Mouse (Mus musculus) adrenal gland, postnatal 25 days (tissue): ENCODE results near the gene Ccdc157. TPM values are rescaled to one million over a fixed set of nuclear protein-coding genes. Genes with fewer than 3 reads are reported as not detected.
A peak's percentile ranks its signal among the peaks of the same experiment; 100 is the strongest.
"Not testable (repeated sequence)": the region's sequence is repeated elsewhere in the genome, so short reads cannot be mapped to it uniquely, and the experiment has no call there.

ENCODE experiments used
- DNase-seq: peaks from one replicate; pipeline ENCODE4 v3.0.0; 2021; ENCODE audit warnings: mixed read lengths
- long read RNA-seq: library from polyadenylated mRNA; stranded (forward); transcript quantifications from one replicate; pipeline ENCODE4 v2.0.0, GENCODE M21; 2021
- total RNA-seq: library from RNA; stranded (reverse); gene quantifications from 2 replicates; pipeline ENCODE4 v1.2.3, GENCODE M21; 2021

The Ccdc157 gene
- total RNA-seq: 11.8 and 14.0 TPM in 2 replicates
- long read RNA-seq, partial matches to known transcripts: 8 of 9 reads
- long read RNA-seq, other reads (novel, unspliced or antisense): 1 of 9 reads

DNA sequence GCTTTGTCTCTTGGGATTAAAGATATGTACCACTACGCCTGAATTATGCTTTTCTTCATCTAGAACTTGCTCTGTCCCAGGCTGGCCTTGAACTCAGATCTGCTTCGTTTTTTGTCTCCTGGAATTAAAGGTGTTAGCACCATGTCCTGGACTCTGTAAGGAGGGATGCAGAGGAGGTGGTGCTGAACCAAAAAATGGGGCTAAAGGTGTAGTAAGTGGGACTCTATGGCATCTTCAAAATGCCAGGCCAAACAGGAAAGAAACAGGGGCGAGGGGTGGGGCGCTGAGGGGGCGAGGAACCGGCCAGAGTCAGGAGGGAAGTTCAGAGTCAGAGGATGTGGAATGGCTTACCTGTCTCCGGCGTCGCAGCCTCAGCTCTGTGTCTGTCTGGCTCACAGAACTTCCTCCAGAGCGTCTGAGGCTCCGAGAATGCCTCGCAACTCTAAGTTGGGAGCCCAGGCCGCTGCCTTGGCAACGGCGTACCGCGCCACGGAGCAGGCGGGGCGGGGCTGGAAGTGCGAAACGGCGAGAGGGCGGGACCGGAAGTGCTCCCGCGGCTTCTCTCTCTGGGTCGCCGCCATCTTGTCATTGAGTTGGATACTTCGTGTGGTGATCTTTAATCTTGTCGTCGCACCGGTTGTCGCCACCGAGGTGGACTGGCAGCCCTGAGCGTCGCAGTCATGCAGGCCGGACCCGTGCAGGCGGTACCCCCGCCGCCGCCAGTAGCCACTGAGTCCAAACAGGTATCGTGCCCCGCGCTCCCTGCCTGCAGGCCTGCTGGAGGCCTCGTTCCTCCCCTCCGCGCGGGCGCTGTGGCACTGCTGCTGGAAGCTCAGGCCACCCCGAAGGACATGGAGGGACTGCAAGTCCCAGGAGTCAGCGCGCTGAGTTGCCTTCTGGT lies at the start of gene Ccdc157, which contains the start of gene Sf3a1:
Gene Ccdc157, minus strand, starts transcription at position 486 of the 901 bp plus-strand sequence.
Gene Sf3a1, plus strand, starts transcription at position 543 of the 901 bp plus-strand sequence.
- DNase-seq: peak; percentile 94

DNA sequence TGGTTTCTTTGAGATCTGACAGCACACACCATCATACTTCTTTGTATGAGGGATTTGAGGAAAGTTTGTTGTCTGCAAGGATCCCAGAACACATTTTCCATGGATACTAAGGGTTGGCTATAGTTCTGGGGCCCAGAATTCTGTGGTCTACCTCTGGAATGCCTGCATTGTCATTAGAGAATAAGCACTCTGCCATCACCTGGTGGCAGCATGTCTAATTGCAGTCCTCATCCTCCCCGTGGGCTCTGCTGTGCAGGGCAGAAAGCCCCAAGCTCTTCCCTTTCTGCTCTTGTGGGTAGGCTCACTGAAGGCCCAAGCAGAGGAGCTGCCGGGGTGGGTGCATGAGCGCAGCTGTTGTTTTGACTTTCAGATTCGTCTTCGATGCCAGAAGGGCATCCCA lies 49.5 kb upstream of the Ccdc157 start:
- no peak for DNase-seq

DNA sequence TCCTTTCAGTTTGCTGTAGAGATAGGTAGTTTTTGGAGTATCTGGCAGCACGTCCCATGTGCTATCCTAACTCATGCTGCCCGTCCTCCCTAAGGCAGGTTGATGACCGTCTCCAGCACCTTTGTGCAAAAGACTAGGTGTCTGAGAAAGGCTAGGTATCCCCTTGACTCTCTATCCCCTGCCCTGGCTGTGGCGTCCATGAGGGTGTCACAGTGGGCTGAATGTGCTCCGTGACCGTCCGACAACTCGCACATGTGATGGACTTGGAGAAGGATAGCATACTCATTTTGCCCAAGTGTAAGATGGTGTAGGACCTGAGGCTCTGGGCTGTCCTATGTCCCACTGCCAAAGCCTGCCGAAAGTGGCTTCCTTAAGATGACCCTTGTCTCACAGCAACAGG lies 47.6 kb upstream of the Ccdc157 start:
- DNase-seq: no peak

DNA sequence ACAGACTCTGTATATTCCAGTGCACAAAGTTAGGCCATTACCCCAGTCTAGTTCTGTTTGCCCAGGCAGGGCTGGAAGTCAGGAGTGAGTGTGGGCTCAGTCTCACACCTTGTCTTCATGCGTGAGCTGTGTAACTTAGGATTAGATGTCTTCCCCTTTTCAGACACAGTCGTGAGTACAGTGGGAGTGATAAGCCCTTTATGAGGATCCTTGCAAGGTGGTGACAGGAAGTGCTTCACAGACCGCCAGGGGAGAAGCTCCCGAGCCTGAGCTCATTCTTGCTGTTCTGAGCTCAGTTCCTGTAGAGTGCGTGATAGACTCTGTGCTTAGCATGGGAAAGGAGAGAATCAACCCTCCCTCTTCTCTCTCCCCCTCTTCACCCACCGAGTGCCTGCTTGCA lies 46.5 kb upstream of the Ccdc157 start:
- DNase-seq: no peak

DNA sequence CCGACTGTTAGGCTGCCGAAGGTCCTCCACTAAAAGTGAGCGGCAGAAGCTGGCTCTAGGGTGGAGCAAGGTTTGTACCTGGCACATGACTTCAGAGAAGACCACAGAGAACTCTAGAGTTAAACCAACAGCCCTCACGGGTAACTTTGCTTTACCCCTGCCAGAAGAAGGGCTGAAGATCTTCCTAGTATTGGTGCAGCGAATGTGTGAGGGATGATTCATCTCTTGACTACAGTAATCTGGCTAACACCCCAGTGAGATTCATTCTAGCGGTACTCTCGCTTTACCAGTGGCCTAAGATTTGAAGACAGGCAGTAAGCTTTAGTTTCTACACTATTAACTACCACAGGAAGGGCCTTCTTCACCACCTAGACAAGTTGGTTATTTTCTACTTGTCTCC lies 45.9 kb upstream of the Ccdc157 start:
- DNase-seq: no peak

DNA sequence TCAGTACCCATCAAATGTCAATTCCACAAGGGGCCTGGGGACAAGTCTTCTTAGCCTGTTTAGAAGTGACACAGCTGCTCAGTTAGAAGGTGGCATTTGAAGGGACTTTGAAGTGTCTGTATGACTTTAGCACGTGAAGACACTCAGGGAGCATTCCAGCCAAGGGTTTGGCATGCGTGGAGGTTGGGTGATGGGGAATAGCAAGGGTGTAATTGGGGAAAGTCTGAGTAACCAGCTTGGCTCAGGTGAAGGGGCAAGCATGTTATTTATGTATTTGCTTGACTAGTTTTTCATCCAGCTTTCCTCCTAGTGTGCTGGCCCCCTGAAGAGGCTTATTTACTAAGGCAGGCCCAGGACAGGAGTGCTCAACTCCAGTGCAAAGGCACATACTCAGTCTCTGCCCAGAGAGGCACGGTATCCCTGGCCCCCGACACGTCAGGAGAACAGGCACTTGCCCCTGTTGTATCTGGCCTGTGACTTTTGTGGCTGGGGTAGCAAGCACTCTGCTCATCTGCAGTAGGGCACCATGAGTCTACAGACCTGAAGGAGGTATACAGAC lies 45.1 kb upstream of the Ccdc157 start:
- DNase-seq: no peak

DNA sequence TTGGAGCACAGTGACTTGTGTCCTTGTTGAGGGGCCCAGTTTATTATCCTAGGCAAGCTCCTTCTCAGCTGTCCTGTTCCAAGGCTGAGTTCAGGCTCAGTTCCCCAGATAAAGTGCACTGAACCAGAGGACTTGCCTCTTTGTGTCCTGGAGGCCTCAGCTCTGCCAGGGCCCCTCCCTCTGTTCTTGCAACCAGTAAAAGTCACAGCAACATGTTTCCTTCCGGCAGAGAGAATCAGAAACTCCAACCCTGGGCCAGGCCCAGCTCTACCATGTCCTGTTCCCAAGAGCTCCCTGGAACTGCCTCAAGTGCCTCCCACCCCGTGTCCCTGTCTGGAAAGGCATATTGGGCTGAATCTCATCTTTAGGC lies 43.6 kb upstream of the Ccdc157 start:
- DNase-seq: peak; percentile 57

DNA sequence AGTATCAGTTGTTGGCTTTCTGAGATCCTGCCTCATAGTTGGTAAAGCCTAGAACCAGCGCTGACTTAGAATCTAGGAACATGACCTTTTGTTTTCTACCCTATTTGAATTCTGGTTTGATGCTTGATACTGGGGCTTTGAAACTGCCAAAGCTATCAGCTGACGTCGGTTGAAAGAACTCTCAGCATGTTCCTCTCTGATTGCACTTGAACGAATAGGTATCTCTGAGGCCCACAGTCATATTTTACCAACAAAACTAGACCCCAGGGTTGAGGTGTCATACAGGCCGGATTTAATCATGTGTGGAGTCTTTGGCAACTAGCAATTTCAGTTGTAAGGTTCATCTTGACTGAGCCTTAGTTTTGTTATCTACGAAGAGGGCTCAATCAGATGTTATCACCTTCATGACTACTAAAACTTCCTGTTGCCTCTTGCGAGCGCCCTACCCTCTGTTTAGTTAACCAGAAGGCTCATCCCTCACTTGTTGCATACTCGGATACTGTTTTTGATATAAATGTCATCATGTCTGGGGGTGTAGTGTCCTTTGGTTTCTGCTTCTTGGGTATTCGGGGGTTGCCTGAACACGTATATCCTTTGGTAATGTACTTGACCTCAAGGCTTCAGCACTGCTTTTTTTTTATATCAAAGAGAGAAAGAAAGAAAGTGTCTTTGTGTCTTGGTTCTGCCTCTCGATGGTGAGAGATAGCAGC lies 43.1 kb upstream of the Ccdc157 start:
- no peak for DNase-seq

DNA sequence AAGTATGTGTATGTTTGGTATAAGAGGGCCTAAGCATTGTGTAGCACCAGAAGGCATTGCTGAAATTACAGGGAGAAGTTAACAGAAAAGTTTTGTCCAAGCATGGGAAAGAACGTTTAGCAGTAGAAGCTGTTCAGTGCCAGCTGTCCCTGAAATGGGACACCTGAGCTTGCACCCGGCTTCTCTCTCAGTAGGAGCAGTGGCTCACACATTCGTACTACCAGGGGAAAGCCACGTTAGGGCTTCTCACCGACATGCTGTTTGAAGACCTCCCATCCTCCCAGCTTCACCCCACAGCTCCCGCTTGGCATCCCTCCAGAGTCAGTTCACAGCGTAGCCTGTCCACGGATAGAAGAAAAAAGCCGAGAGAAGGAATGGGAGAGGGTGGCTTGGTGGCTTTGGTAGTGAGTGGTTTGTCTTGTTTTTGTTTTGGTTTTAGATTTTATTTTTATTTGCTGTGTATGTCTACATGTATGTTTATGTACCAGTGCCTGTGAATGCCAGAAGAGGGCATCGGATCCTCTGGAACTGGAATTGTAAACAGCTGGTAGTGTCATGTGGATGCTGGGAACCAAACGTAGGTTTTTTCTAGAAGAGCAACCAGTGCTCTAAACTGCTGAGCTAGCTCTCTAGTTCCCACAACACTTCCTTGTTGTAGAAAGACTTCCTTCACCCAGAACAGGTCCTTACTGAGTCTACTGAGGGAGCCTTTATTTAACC lies 42.0 kb upstream of the Ccdc157 start:
- DNase-seq: no peak

DNA sequence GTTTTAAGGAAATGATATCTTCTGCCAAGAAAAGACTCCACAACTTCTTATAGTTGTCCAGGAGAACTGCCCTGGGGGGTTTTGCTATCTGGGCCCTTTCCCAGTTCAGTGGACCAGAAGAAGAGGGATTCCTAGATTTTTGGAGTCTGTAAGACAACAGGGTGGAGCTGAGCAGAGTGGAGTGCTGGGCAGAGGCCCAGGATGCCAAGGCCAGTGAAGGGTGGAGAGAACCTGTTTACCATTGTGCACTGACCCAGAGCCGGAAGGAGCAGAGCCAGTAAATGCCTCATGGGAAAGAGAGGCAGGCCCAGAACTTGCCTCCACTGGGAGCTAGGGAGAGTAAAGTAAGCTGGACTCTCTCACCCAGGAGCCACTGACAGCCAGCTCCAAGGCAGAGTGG lies 37.6 kb upstream of the Ccdc157 start:
- DNase-seq: peak; percentile 40

DNA sequence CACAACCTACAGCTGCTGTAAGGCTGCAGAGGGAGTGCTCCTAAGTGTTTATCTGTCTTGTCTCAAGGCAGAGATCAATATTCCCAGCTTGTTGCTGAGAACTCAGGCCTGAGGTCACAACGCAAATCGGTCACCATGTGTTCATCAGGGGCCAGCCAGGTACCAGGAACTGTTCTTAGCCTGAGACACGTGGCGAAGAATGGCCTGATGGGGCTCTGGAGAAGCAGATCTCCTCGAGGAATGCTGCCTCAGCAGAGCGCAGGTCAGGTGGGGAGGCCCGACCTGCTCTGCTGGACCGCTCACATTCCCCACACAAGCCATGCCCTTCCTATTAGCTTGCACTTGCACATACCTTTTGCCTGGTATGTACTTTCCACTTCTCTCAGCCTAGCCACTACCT lies 36.5 kb upstream of the Ccdc157 start:
- no peak for DNase-seq

DNA sequence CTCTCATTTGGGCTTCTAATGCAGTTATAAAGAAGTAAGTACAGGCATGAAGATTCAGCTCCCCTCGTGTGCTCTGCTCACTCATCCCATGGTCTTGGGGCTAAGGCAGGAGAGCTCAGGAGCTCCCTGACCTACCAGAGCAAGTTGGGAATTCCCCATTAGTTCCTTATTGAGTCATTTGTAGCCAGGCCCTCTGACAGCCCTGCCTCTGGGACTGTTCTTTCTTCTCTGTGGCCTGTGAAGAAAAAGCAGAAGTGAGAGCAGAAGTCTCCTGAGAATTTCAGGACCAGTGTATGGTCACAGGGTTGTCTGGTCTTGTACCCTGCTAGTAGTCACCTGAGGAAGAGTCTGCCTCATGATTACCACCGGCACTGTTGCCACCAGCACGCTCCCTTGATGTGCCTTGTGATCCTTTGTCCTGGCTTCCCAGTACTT lies 35.5 kb upstream of the Ccdc157 start:
- no peak for DNase-seq

DNA sequence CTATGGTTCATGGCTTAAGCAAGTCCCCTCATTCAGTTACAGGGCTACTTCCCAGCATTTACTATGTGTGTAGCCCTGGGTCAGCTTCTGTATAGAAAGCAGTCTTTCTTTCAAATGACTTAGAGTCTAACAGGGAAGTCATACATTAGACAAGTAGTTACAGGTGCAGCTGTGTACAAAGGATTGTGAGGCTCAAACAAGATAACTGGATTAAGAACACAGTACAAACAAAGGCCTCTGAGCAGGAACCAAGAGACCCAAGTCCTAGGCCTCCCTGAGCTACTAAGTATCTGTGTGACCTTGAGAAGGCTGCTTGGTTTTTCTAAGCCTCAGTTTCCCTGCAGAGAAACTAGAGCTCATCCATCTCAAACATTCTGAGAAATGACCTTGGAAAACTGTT lies 33.3 kb upstream of the Ccdc157 start:
- no peak for DNase-seq

DNA sequence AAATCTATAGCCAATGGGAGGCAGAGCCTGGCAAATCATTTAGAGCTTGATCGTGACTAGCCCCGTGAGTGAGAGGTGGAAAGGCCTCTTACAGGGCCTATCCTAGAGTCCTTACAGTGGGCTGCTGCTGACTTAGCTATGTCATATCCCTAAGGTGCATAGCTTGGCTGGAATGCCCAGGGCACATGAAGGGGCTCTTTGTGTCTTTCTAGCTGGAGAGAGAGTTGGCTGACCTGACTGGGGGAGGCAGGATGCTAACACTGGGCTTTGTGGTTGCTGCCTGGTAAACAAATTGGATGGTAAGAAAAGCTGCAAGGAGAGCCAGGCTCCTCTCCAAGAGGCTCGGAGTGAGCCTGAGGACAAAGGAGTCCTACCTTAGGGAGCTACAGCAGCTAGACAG lies 32.7 kb upstream of the Ccdc157 start:
- no peak for DNase-seq

DNA sequence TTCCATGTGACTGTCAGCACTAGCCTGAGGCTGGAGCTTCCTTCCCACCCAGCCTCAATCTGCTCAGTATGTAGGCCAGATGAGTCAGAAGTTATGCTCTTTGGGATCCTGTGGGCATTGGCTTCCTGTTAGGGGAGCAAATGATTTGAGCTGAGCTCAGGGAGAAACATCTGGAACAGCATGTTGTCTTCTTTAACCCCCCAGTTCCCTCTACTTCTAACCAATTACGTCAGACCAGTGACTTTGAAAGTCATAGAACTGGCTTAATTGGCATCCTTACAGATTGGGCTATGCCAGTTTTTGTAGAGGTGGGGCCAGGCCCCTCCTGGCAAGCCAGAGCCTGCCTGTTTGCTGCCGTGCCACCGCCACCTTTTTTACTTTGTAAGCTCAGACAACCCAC lies 30.6 kb upstream of the Ccdc157 start:
- DNase-seq: no peak

DNA sequence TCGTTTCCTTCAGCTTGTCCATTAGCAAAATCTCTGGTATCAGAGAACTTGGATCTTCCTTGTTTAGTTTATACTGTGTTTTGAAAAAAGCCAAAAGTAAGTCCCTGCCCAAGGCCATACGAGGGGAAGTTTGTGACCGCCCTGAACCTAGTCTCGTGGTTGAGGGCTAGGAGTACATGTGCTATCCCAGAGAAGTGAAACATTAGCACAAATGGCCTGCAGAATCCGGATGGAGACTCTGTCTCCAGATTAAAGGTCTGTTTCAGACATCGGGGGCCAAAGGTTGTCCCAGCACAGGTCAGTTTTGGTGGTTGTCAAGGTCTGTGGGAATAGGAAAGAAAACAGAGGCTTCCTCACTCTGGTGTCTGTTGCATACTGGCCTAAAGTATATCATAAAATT lies 29.1 kb upstream of the Ccdc157 start:
- no peak for DNase-seq

DNA sequence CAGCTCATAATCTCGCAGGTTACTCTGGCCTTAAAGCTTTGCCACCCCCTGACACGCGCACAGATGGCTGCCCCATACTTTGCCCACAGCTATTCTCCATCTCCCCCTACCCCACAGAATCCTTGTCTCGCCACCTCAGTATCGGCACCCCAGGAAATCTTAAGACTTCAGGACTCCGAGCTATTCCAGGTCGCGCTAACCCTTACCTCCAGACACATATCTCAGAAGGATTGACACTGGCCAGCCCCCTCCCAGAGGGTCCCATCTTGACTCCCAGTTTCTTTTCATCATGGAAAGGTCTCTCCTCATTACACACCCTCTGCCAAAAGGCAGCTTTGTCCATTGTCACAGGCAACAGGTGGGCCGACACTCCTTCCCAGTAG lies 27.2 kb upstream of the Ccdc157 start:
- DNase-seq: no peak

DNA sequence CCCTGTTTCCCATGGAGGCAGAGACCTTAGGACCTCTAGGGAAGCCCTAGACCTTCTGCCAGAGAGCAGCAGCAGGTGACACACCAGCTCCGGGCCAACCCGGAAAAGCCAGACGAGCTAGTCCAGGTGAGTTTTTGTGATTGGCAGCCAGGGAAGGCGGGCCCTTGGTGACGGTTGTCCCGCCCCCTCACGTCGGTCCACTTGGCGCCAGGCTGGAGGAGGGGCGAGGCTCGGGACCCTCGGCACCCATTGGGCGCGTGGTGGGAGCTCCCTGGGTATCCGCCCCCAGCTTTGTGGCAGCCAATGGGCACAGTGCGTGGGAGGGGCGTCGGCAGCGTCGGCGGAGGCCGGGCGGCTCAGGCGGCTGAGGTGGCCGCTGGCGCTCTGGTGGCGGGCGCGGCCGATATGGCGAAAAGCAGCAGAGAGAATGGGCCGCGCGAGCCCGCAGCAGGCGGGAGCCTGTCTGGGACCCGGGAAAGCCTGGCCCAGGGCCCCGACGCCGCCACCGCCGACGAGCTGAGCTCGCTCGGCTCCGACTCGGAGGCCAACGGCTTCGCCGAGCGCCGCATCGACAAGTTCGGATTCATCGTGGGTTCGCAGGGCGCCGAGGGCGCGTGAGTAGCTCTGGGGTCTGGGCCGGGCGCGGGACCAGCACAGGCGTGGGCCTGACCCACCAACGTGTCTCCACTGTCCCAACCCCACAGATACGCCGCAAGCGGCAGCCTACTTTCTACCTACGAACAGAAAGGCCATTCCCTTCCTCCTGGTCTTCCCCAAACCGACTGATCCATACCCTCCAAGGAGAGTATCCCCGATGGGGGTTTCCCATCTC lies 26.6 kb upstream of the Ccdc157 start, which contains the start of gene Tbc1d10a:
Gene Tbc1d10a, plus strand, starts transcription at position 304 of the 832 bp plus-strand sequence.
- peak; percentile 98 for DNase-seq

DNA sequence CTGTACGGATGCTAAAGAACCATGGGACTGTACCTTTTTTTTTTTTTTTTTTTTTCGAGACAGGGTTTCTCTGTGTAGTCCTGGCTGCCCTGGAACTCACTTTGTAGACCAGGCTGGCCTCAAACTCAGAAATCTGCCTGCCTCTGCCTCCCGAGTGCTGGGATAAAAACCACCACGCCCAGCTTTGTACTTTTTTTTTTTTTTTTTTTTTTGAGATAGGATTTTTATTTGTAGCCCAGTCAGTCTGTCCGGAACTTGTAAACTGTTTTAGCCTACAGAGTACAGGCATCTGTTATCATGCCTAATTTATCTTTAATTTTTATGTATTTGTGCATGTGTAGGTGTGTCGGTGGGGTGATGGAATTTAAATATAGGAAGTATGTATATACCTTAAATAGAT lies 25.4 kb upstream of the Ccdc157 start:
- DNase-seq: not testable (repeated sequence)

DNA sequence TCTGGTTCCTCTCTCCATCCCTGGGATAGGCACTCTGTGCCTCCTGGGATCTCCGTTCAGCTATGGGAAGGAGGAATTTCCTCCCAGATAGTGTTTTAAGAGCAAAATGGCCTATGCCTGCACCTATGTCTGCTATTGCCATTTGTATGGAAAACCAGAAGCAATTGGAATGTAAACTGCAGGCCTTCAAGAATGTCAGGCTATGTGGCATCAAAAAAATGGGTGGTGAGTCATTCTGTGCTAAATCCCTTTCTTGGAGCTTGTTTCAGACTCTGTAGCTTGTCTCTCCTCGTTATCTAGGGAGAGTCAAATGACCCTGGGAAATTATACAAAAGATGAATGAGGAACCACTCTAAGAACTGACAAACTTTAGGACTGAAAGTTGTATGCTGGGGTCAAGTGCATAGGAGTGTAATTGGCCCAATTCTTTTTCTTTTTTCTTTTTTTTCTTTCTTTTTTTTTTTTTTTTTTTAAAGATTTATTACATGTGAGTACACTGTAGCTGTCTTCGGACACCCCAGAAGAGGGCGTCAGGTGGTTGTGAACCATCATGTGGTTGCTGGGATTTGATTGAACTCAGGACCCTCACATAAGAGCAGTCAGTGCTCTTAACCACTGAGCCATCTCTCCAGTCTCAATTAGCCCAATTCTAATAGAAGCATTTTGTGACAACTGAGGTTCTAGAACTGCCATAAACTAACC lies 24.3 kb upstream of the Ccdc157 start:
- DNase-seq: no peak

DNA sequence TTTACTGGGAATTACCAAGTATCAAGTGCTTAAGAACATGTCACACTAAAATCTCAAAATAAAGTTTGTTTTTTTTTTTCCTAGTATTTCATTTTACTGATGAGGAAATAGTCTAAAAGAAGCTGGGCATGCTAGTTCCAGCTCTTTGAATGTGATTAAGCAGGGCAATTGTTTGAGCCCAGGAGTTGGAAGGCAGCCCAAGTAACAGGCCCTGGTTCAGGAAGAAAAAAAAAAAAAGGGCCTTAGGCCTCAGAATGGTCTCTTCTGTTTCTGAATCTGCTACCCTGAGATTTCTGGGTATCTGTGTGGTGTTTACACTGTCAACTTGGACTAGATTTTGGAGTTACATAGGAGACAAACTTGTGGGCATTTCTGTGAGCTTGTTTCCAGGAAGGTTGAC lies 23.4 kb upstream of the Ccdc157 start:
- no peak for DNase-seq
